Mouse (Mus musculus) gastrocnemius, postnatal 25 days (tissue): ENCODE data around the gene Slfn2. TPM values are rescaled to one million over a fixed set of nuclear protein-coding genes. Genes with fewer than 3 reads are reported as not detected.
A peak's percentile ranks its signal among the peaks of the same experiment; 100 is the strongest.
"Not testable (repeated sequence)": the region's sequence is repeated elsewhere in the genome, so short reads cannot be mapped to it uniquely, and the experiment has no call there.

ENCODE experiments used
- DNase-seq: peaks from one replicate; pipeline ENCODE4 v3.0.0; 2022
- long read RNA-seq, 2 experiments: library from polyadenylated mRNA; stranded (forward); transcript quantifications; one replicate each; pipeline ENCODE4 v2.0.0; 2021
- total RNA-seq, 2 experiments: library from RNA; stranded (reverse); gene quantifications; 1 replicate in 1 of 2; 2 replicates in 1 of 2; pipeline ENCODE4 v1.2.3; 2021

The Slfn2 gene
- total RNA-seq, result 1 to 10 TPM in 1 of 2 experiments, under 1 TPM in 1; 0.69 to 1.9 TPM
- long read RNA-seq, experiment 1, partial matches to known transcripts, result 0 of 2 reads
- long read RNA-seq, experiment 1, other reads (novel, unspliced or antisense), result 1 of 2 reads
- long read RNA-seq, experiment 2, partial matches to known transcripts, result 0 of 1 reads
- long read RNA-seq, experiment 2, other reads (novel, unspliced or antisense), result 1 of 1 reads

DNA sequence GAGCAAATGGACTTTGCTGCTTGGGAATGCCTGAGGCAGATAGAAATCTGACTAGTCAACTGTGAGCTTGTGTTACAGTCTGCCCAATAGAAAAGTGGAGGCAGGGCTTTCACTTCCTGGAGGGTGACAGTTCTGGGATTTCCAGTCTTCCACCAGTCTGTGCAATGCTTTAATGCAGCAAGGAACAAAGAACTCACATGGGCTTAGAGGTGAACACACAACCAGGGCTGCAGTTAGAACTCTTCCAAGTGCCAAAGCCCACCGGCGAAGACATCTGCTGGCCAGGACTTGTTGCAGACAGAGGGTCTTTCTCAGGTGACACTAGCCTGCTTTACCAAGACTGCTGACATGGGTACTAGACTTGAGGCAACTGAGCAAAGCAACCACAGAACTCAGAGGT lies at the start of gene Slfn2:
Gene Slfn2, plus strand, starts transcription at position 167 of the 400 bp plus-strand sequence.
- no peak for DNase-seq

DNA sequence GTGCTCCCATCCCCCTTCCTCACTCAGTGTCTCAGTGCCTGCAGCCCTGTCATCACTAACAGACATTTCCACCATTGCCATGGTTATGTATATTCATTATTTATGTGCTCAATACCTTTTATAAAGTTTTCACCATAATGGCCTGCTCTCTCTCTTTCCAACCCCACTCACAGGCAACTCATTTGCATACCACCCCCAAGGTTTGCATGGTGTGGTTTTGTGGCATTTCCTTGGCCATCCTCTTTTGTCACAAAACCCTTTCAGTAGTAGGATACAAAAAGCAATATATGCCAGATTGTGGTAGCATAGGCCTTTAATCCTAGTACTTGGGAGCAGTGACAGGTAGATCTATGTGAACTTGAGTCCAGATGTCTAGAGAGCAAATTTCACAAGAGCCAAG lies 48.8 kb upstream of the Slfn2 start:
- DNase-seq, result no peak

DNA sequence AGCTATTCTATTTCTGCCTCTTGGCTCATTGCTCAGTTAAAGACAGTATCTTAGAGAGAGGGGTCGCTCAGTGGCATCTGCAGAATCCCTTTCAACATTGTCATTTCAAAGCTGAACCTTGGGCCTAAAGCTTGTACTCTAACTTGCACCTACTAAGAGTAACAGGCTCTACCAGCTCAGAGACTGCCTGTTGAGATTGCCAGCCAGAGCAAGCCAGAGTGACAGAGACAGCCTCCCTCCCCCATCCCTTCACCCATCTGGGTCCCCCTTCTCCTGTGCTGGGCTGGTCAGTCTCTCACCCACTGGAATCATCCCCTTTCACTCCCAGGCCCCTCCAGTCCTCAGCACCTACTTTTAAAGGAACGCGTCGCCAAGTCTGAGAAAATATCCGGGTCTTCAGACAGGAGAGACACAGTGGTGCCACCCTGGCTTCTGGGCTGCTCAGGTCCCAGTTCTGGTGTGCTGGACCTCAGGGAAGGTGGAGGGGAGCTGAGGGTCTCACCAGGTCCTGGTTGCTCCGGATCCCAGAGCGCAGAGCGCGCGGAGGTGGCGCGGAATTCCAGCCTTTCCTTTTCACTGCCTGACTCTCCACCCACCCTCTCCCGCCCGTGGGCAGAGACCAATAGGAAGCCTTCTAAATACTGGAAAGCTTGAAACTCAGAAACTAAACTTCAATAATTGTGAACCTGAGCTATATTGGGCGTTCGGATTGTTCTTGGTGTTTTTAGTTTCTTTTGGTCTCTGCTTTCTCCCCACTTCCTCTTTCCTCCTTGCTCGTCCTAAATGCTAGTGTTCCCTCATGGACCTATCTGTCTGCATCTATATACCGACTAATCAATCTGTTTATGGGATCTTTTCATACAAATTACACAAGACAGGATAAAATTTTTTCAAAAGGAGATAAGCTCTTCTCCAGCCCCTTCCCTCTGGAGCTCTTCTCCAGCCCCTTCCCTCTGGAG lies 45.1 kb upstream of the Slfn2 start:
- DNase-seq, result not testable (repeated sequence)

DNA sequence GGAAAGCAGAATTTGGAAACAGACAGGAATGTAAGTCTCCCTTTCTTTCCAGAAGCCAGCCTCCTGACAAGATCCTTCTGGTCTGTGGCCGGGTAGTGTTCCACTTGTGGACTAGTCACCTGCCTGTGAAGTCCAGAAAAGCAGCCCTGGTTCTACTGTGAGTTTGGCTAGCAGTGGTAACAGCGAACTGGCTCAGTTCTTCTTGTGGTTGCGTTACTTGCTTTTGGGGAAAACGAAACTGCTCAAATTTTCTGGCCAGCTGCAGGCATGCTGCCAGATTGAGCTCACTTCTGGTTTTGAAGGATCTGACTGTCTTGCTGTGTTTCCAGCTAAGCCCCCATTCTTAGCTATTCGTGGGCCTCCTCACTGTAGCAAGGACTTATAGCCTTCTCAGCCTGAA lies 44.3 kb upstream of the Slfn2 start, which contains the start of gene Slfn8:
Gene Slfn8, minus strand, starts transcription at position 190 of the 400 bp plus-strand sequence.
- peak; percentile 28 for DNase-seq

GRCm38 (mm10) chr11:83038686-83039085 lies 26.2 kb upstream of the Slfn2 start:
- DNase-seq, result not testable (repeated sequence)

DNA sequence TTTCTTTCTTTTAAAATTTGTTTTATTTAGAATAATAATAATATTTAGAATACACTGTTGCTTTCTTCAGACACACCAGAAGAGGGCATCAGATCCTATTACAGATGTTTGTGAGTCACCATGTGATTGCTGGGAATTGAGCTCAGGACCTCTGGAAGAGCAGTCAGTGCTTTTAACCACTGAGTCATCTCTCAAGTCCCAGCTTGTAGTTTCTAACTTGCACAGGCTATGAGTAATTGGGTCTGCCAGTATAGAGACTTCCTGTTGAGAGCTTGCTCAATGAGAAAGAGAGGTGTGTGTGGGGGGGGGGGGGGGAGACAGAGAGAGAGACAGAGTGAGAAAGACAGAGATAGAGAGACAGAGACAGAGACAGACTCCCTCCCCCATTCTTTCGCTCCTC lies 25.8 kb upstream of the Slfn2 start:
- DNase-seq, result no peak

GRCm38 (mm10) chr11:83039796-83040195 lies 25.1 kb upstream of the Slfn2 start:
- DNase-seq, result no peak

DNA sequence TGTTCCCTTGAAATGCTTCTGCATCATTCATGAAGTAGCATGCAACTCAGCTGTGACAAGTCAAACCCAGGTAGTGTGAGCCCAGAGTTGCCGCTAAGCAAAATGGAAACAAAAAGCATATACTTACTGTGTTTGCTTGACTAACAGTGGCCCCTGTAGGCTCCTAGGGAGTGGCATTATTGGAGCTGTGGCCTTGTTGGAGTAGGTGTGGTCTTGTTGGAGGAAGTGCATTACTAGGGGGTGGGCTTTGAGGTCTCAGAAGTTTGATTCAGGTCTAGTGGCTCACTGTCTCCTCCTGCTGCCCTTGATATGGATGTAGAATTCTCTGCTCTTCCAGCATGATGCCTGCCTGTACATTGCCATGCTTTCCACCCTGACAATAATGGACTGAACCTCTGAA lies 24.6 kb upstream of the Slfn2 start:
- DNase-seq, result no peak

GRCm38 (mm10) chr11:83041000-83041399 lies 23.9 kb upstream of the Slfn2 start:
- DNase-seq, result no peak

GRCm38 (mm10) chr11:83043891-83044290 lies 21.0 kb upstream of the Slfn2 start:
- no peak for DNase-seq

- no peak for DNase-seq
Measured at GRCm38 (mm10) chr11:83045642-83046041, 19.3 kb upstream of the Slfn2 start.

DNA sequence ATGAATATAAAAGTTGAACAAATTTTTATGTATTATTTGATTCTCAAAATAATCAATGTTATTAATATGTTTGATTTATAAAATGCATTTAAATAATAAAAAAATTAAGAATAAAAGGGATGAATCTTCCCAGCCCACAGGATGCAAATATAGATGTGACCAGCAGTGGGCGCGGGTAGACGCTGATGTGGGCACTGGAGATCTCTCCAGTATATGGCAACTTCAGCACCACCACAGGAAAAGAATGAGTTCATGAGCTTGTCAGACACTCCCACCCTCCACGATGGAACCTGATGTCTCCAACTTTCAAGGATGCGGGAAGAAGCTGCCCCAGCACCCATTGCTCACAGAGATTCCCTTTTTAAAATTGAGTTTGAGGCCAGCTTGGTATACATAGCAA lies 7.0 kb upstream of the Slfn2 start:
- DNase-seq, result no peak

DNA sequence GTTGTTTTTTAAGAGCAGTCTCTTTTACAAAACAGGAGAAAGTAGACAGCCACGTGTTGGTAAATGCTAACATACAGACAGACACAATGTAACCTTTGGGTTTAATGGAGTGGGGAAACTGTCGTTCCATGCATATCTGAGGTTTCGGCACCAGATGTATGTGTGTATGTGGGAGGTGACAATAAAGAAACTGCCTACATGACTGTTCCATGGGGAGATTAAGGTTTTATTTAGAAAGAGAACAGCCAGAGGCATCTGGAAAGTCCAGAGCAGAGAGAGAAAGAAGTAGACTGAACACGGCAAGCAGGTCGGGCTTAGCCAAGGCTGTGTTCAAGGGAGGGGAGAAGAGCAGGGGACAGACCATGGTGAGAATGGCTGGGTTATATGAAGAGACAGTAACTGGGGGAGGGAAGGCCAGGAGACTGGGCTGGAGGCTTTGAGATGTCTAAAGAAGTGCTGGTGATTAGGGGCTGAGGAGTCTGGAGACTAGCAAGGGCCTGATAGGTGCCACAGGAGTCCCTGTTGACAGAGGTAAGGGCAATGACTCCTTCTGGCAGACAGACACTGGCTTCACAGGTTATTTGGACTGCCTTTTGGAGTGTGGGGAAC lies 4.4 kb upstream of the Slfn2 start:
- no peak for DNase-seq

DNA sequence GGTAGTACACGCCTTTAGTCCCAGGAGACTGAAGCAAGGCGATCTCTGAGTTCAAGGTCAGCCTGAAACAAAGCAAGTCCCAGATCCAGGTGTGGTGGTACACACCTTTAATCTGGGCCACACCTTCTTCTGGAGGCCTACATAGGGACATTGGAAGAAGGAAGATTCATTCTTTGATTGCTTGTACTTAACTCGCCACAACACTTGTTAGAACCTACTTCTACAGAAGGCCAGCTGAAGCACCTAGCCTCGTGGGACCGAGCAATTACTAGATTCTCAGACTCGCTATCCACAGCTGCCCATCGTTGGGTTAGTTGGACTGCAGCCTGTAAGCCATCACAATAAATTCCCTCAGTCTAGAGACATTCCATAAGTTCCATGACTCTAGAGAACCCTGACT lies 3.1 kb upstream of the Slfn2 start:
- DNase-seq, result no peak

GRCm38 (mm10) chr11:83063126-83063525 lies 1.8 kb upstream of the Slfn2 start:
- DNase-seq, result no peak

DNA sequence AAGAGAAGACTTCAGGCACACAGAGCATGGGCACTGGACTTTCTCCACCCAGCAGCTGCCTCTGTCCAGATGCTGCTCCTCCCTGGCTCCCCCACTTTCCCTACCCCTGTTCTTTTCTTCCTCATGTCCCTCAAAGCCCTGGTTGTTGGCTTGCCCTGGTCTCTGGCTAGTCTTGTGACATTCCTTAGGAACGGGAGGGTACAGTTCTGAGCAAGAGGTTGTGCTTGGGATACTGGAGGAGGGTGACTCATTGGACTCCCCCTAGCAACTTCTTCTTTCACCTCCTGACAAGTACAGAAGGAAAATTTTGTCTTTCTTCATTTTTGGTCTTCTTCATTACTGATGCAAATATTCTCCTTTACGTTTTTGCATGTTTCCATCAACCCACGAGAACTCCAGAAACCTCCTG lies 967 bp upstream of the Slfn2 start:
- DNase-seq, result no peak

GRCm38 (mm10) chr11:83065441-83066344 lies 781 bp downstream of the Slfn2 start:
- no peak for DNase-seq

DNA sequence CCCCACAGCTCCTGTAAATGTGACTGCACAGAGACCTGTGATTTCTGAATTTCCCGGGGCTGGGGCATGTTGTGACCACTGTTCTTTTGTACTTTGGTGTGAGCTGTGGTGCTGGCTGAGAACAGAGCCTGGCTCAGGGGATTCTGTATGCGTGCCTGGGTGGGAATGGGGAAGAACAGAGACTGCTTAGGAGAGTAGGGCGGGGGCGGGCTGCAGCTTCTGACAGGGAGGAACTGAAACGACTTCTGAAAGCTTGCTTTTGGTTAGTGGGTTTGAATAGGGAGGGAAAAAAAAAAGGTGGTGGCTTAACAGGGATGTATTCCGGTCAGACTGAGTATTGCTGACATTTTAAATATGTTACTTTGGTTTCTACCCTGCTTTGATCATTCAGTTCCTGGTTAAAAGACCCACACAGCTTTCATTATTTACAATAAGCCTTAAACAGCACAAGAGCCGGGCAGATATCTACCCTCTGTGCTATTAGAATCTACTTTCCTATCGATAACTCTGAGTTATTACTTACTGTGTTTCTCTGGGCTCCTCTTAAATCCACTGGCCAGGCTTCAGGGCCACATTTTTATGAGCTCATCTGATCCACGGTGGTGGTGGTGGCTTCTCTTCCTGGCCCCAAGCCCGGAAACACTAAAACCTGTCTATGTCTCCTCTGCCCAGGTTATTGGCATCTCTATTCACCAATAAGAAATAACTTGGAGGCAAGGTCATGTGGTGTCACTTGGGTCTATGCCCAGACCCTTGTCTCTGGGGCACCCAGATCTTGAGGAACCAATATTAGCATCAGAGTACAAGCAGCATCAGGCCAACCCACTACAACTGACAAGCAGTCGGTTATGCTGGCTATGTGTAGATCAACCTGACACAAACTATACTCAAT lies 2.0 kb downstream of the Slfn2 start:
- no peak for DNase-seq

GRCm38 (mm10) chr11:83067982-83068694 lies 3.2 kb downstream of the Slfn2 start:
- DNase-seq, result no peak

DNA sequence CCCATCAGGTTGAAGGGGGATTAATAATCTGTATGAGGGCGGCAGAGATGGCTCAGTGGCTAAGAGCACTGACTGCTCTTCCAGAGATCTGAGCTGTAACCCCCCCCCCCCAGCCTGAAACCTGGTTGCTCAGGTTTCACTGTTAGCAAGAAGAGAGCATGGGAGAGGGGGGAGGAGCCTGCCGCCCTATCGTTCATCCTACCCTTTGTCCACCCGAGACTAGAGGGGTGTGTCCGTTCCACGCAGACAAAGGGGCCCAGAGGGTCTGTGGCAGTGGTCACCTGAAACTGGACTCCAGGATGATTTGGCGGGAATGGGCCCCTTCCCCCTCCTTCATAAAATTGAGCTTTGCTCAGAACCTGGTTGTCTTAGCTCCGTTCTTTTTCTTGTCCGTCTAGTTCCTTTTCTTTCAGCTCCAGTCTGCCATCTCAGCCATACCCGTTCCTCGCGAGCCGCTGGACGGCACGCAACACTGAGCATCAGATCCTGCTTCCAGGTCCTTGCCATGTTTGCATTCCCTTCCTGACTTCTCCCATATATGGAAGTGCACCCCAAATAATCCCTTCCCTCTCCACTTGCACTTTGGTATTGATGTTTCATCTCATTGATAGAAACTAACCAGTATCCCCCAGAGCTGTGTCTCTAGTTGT lies 5.5 kb downstream of the Slfn2 start:
- DNase-seq, result no peak
